Mouse (Mus musculus): Measurements from ENCODE around the gene Sptbn4. TPM values are rescaled to one million over a fixed set of nuclear protein-coding genes. Genes with fewer than 3 reads are reported as not detected.

Sptbn4 gene
- polyA plus RNA-seq, 1 experiment from 2014 or later = 0.57 TPM

DNA sequence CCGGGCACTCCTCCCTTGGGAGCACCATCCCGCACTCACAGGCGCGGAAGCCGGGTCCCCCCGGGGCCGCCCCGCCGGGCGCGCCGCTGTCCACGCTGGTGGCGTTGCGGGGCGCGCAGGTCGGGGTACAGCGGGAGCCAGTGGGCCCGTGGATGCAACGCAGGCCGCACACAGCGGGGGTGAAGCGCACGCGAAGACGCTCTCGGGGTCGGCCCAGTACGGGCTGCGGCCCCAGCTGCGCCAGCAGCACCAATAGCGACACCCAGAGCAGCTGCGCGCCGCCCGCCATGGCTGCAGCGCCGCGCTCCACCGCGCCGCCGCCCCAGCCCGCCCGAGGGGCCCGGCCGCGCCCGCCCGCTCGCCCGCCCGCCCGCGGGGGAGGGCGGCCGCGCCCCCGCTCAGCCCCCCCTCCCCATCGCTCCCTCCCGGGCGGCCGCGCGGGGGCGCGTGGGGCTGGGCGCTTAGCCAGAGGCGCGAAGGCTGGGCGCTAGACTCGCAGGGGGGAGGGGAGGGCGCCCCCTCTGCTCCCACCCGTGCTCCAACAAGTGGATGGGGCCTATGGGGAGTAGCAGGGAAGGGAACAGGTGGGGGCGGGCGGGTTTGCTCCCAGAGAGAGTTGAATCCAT, 114.1 kb downstream of the Sptbn4 start:
- H3K4me3 ChIP-seq (ENCODE audit: low read depth, low read length) = peak overlapping the region; percentile 31
- no peak for ATAC-seq (ENCODE audit: low FRiP score)
- peaks cover 21% of the 10 kb centered on the region for H3K4me1 ChIP-seq (replicated peaks; ENCODE audit: control insufficient read depth, insufficient read depth, low read length)
- no peak overlapping the region for H3K27ac ChIP-seq (ENCODE audit: low read depth, low read length)
- H3K27me3 ChIP-seq (ENCODE audit: control insufficient read depth, insufficient read depth, low read length) = peaks cover 90% of the 10 kb centered on the region
- peak; percentile 56 for DNase-seq (ENCODE audit: low spot score)
- peak overlapping the region; percentile 57 for H3K4me2 ChIP-seq (replicated peaks; ENCODE audit: low read depth, low read length)
- WGBS = under 1% methylated on average over 39 of the region's 77 CpGs
- no peaks in the 10 kb centered on the region for H3K9me3 ChIP-seq (ENCODE audit: control insufficient read depth, low read length)
- H3K36me3 ChIP-seq (ENCODE audit: control insufficient read depth, insufficient read depth, low read length) = no peaks in the 10 kb centered on the region
- H3K9ac ChIP-seq (ENCODE audit: low read depth, low read length) = 0 out of 2 replicates have a peak overlapping the region, but pooled peaks have one; percentile 17

DNA sequence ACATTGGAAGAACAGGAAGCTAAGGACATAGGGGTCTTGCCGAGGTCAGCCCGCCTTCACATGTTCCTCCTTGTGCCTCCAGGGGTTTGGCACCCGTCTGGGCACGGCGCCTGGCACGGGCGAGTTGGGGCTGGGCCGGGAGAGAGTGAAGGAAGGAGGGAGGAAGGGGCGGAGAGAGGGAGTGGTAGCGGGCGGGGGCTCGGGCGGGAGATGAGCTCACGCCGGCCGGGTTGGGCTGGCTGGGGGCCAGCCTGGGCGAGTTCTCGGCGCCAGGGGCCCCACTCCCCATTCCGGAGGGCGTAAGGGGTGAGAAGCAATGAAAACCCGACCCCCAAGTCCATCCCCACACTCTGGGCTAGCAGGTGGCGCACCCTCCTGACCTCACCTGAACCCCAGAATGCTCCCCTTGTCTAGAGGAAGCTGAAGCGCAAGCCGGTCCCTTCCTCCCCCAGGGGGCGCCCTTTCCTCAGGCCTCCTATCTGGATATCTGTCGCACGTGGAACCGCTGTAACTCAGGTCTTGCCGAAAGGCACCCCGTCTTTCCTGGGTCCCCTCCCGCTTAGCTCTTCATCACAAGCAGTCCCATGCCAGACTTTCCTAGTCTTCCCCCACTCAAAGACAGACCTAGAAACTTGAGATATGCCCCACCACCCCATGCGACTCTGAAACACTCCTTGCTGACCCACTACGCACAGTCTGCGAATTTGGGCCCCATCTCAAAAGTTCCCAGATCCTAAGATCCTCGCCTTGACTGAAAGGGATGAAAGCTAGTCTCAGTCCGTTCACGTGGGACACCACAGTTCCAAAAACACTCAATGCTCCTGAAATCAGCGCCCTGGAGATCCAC, 114.9 kb downstream of the Sptbn4 start:
- Histone ChIP-seq H3K4me2 (replicated peaks; ENCODE audit: low read depth, low read length) (peak overlapping the region; percentile 57), H3K9ac (ENCODE audit: low read depth, low read length) (no peak overlapping the region), H3K9me3 (ENCODE audit: control insufficient read depth, low read length) (no peaks in the 10 kb centered on the region), H3K27ac (ENCODE audit: low read depth, low read length) (no peak overlapping the region), H3K4me1 (replicated peaks; ENCODE audit: control insufficient read depth, insufficient read depth, low read length) (peaks cover 21% of the 10 kb centered on the region), H3K4me3 (ENCODE audit: low read depth, low read length) (peak overlapping the region; percentile 31), H3K36me3 (ENCODE audit: control insufficient read depth, insufficient read depth, low read length) (no peaks in the 10 kb centered on the region), H3K27me3 (ENCODE audit: control insufficient read depth, insufficient read depth, low read length) (peaks cover 94% of the 10 kb centered on the region)
- ATAC-seq (ENCODE audit: low FRiP score) (no peak), DNase-seq (ENCODE audit: low spot score) (peak; percentile 88)
- WGBS = under 1% methylated on average over 37 of the region's 39 CpGs

DNA sequence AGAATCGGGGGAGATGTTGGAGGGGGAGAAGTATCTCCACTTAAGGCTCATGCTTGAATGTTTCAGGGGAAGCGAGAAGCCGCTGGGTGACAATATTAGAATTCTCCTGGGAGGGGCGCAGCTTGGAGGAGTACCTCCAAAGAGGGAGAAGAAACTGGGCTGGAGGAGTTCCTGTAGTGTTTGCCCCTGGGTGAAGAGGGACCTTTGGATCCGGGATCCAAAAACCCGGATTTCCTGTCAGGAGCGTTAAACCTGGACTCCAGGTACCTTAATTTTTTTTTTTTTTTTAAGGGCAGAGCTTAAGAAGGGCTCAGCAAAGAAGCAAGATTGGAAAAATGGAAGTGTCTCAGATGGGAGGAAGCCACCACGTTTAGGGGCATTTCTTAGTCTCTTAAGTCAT, 115.6 kb downstream of the Sptbn4 start:
- WGBS = 6% methylated on average over 8 of the region's 8 CpGs
- no peak overlapping the region for H3K9ac ChIP-seq (ENCODE audit: low read depth, low read length)
- peaks cover 96% of the 10 kb centered on the region for H3K27me3 ChIP-seq (ENCODE audit: control insufficient read depth, insufficient read depth, low read length)
- peaks cover 21% of the 10 kb centered on the region for H3K4me1 ChIP-seq (replicated peaks; ENCODE audit: control insufficient read depth, insufficient read depth, low read length)
- no peak for ATAC-seq (ENCODE audit: low FRiP score)
- H3K36me3 ChIP-seq (ENCODE audit: control insufficient read depth, insufficient read depth, low read length) = no peaks in the 10 kb centered on the region
- no peak overlapping the region for H3K27ac ChIP-seq (ENCODE audit: low read depth, low read length)
- DNase-seq (ENCODE audit: low spot score) = no peak
- H3K4me2 ChIP-seq (replicated peaks; ENCODE audit: low read depth, low read length) = no peak overlapping the region
- H3K9me3 ChIP-seq (ENCODE audit: control insufficient read depth, low read length) = no peaks in the 10 kb centered on the region
- H3K4me3 ChIP-seq (ENCODE audit: low read depth, low read length) = no peak overlapping the region

DNA sequence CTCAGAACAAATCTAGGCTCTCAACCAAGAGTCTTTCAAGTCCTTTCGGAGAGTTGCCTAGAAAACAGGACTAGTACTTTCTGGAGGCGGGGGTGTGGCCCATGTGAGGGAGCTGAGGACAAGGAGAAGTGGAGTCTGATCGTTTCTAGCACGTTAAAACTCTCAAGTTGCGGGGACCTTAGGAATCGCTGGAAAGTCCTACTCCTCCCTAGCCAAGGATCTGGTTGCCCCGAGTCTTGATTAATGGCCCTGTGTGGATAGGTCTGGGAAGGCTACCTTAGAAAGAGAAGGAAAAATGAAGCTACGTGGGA, 116.0 kb downstream of the Sptbn4 start:
- 5% methylated on average over 8 of the region's 8 CpGs for WGBS
- Histone ChIP-seq H3K27ac (ENCODE audit: low read depth, low read length) (no peak overlapping the region), H3K27me3 (ENCODE audit: control insufficient read depth, insufficient read depth, low read length) (peaks cover 97% of the 10 kb centered on the region), H3K36me3 (ENCODE audit: control insufficient read depth, insufficient read depth, low read length) (no peaks in the 10 kb centered on the region), H3K9ac (ENCODE audit: low read depth, low read length) (no peak overlapping the region), H3K4me2 (replicated peaks; ENCODE audit: low read depth, low read length) (no peak overlapping the region), H3K9me3 (ENCODE audit: control insufficient read depth, low read length) (no peaks in the 10 kb centered on the region), H3K4me1 (replicated peaks; ENCODE audit: control insufficient read depth, insufficient read depth, low read length) (peaks cover 21% of the 10 kb centered on the region), H3K4me3 (ENCODE audit: low read depth, low read length) (no peak overlapping the region)
- ATAC-seq (ENCODE audit: low FRiP score) (no peak), DNase-seq (ENCODE audit: low spot score) (no peak)

DNA sequence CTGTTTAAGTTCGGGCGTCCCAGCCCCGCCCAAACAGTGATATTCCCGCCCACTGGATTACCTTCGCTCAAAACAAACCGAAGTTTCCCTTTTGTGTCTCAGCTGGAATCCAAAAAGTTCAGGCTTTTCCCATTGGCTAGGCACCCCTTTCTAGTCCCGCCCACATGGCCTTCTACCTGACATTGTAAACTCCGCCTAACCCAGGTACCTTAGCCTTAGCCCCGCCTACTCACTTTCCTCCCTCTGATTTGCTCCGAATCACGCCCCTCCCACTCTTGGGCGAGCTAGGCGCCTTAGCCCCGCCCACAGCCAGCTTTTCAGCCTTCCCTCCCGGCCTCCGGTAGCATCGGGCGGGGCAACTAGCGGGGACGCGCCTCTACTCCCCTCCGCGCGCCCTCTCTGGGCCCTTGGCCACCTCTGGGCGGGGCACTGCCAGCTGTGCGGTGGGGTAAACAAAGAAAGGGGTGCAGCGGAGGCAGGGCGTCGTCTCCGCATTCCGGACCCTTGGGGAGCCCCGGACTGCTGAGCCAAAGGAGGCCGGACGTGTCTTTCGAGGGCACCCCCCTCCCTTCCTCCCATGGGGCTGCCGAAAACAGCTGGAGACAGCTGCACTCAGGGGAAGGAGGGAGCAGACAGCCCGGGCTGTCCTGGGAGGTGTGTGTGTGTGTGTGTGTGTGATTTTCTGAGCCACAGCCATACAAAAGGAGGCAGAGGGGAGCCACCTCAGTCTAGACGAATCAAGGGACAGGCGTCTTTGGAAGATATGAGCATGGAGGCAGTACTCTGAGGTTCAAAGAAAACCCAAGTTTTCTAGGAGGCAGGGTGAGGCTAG, 116.6 kb downstream of the Sptbn4 start:
- Histone ChIP-seq H3K36me3 (ENCODE audit: control insufficient read depth, insufficient read depth, low read length) (no peaks in the 10 kb centered on the region), H3K4me1 (replicated peaks; ENCODE audit: control insufficient read depth, insufficient read depth, low read length) (peaks cover 24% of the 10 kb centered on the region), H3K4me2 (replicated peaks; ENCODE audit: low read depth, low read length) (peak overlapping the region; percentile 56), H3K4me3 (ENCODE audit: low read depth, low read length) (peak overlapping the region; percentile 30), H3K9me3 (ENCODE audit: control insufficient read depth, low read length) (no peaks in the 10 kb centered on the region), H3K27ac (ENCODE audit: low read depth, low read length) (no peak overlapping the region), H3K9ac (ENCODE audit: low read depth, low read length) (no peak overlapping the region), H3K27me3 (ENCODE audit: control insufficient read depth, insufficient read depth, low read length) (peaks cover 98% of the 10 kb centered on the region)
- DNase-seq (ENCODE audit: low spot score) (peak; percentile 81), ATAC-seq (ENCODE audit: low FRiP score) (0 out of 2 replicates have a peak, but pooled peaks have one; percentile 10)
- WGBS = 1% methylated on average over 35 of the region's 39 CpGs

DNA sequence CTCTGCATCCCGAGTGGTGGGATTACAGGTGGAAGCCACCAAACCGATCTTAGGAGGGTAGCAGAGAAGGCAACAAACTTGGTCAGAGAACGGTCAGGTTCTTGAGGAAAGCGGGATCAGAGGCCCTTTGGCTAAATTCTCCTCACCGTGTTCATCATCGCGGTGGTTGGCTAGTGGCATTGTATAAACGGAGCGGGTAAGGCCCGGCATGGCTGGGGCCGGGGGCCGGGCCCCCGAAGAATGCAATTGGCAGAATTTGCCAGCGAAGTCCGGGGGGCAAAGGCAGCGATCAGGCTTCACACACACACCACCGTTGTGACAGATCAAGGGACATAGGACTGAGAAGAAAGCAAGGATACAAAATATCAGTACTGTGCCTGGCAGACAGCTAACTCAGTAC, 117.5 kb downstream of the Sptbn4 start:
- 23% methylated on average over 17 of the region's 17 CpGs for WGBS
- peaks cover 24% of the 10 kb centered on the region for H3K4me1 ChIP-seq (replicated peaks; ENCODE audit: control insufficient read depth, insufficient read depth, low read length)
- H3K4me2 ChIP-seq (replicated peaks; ENCODE audit: low read depth, low read length) = no peak overlapping the region
- H3K36me3 ChIP-seq (ENCODE audit: control insufficient read depth, insufficient read depth, low read length) = no peaks in the 10 kb centered on the region
- ATAC-seq (ENCODE audit: low FRiP score) (no peak), DNase-seq (ENCODE audit: low spot score) (no peak)
- no peak overlapping the region for H3K9ac ChIP-seq (ENCODE audit: low read depth, low read length)
- H3K9me3 ChIP-seq (ENCODE audit: control insufficient read depth, low read length) = no peaks in the 10 kb centered on the region
- no peak overlapping the region for H3K4me3 ChIP-seq (ENCODE audit: low read depth, low read length)
- no peak overlapping the region for H3K27ac ChIP-seq (ENCODE audit: low read depth, low read length)
- peaks cover 98% of the 10 kb centered on the region for H3K27me3 ChIP-seq (ENCODE audit: control insufficient read depth, insufficient read depth, low read length)

DNA sequence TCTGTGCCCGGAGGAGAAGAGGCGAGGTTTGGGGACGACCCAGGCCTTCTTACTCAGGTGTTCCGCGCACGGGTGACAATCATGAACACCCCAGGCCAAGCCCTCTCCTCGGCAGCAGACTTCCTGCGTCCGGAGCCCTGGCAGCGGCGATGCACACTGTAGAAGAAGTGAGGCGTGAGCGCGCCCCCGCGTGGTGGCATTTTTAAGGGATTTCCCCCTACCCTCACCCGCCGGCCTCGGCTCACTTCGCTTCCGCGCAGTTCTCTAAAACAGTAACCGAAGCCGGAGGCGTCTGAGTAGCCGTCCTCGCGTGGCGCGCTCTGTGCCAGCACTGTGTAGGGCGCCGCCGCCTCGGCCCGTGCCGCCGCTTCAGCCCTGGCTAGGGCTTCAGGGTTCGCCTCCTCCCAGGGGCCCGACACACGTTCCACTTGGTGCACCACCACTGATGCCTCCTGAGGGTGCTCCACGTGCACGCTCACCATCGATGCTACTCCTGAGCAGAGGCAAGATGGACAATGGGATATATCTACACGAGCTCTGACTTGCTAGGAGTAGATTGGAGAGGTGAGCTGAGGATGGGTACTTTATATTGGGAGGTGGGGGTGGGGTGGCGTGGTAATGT, 118.0 kb downstream of the Sptbn4 start:
- peaks cover 20% of the 10 kb centered on the region for H3K4me1 ChIP-seq (replicated peaks; ENCODE audit: control insufficient read depth, insufficient read depth, low read length)
- H3K4me2 ChIP-seq (replicated peaks; ENCODE audit: low read depth, low read length) = peak overlapping the region; percentile 38
- H3K36me3 ChIP-seq (ENCODE audit: control insufficient read depth, insufficient read depth, low read length) = no peaks in the 10 kb centered on the region
- H3K9me3 ChIP-seq (ENCODE audit: control insufficient read depth, low read length) = no peaks in the 10 kb centered on the region
- no peak overlapping the region for H3K27ac ChIP-seq (ENCODE audit: low read depth, low read length)
- 4% methylated on average over 45 of the region's 45 CpGs for WGBS
- ATAC-seq (ENCODE audit: low FRiP score) (peak; percentile 17; the same call in 1 of the 2 replicates), DNase-seq (ENCODE audit: low spot score) (peak; percentile 93)
- peaks cover 97% of the 10 kb centered on the region for H3K27me3 ChIP-seq (ENCODE audit: control insufficient read depth, insufficient read depth, low read length)
- H3K4me3 ChIP-seq (ENCODE audit: low read depth, low read length) = peak overlapping the region; percentile 6; the same call in 1 of the 2 replicates
- H3K9ac ChIP-seq (ENCODE audit: low read depth, low read length) = 0 out of 2 replicates have a peak overlapping the region, but pooled peaks have one; percentile 12

DNA sequence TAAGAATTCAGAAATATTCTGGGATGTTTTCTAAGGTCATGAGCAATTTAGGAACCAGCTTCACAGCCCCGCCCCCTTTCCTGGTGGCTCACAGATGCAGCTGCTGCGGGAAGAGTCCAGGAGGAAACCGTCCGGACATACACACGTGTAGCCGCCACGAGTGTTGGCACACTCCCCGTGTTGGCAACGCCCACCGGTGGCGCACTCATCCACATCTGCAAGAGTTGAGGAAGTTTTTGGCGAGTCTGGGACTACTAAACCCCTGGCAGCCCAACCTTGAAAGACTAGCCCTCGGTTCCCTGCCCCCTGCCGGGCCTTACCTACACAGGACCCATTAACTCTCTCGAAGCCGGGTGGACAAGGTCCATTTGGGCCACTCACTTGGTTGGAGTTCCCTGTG, 118.8 kb downstream of the Sptbn4 start:
- Histone ChIP-seq H3K27me3 (ENCODE audit: control insufficient read depth, insufficient read depth, low read length) (peaks cover 90% of the 10 kb centered on the region), H3K4me3 (ENCODE audit: low read depth, low read length) (no peak overlapping the region), H3K27ac (ENCODE audit: low read depth, low read length) (no peak overlapping the region), H3K4me1 (replicated peaks; ENCODE audit: control insufficient read depth, insufficient read depth, low read length) (peaks cover 17% of the 10 kb centered on the region), H3K9ac (ENCODE audit: low read depth, low read length) (no peak overlapping the region), H3K9me3 (ENCODE audit: control insufficient read depth, low read length) (no peaks in the 10 kb centered on the region), H3K36me3 (ENCODE audit: control insufficient read depth, insufficient read depth, low read length) (no peaks in the 10 kb centered on the region), H3K4me2 (replicated peaks; ENCODE audit: low read depth, low read length) (no peak overlapping the region)
- DNase-seq (ENCODE audit: low spot score) (no peak), ATAC-seq (ENCODE audit: low FRiP score) (no peak)
- 31% methylated on average over 16 of the region's 16 CpGs for WGBS
